Mouse (Mus musculus): ENCODE data around the gene C87436.

The C87436 gene

DNA sequence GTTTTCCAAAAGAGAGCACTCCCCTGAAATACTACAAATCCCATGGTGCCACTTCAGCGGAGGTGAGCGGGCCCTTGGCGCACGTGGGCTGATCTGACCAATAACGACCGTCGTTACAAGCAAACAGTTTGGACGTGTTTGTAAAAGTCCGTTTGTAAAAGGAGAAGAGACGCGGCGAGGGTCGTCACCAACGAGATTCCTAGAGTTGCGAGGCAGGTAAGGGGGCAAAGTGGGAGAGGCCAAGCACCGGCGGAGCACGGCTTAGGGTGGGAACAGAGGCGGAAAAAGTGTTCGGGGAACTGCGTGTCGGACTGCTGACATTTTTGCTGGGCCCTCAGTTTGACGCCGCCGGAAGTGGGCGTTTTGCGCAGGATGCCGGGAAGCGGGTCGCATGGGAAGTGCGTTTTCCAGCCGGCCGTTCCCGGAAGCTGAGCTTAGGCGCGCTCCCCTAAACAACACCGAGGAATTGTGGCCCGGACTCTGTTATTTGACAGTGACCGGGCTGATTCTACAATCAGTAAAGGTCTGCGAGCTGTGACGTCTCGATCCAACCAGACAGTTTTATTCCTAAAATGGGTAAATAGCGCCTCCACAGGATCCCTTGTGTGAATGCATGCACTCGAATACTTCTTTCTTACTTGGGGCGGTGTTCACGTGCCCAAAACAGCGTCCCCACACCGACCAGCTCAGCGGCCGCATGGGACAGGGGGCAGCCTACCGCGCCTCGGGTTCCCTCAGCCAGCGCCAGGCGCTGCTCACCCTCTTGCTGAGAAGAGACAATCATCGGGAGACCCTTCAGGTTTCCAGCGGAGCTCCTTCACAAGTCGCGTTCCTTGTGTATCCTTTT, at the start of gene C87436:
C87436 (plus strand) TSS at position 103 of the 847 bp plus-strand sequence.
- DNase-seq, result peak; percentile 95

DNA sequence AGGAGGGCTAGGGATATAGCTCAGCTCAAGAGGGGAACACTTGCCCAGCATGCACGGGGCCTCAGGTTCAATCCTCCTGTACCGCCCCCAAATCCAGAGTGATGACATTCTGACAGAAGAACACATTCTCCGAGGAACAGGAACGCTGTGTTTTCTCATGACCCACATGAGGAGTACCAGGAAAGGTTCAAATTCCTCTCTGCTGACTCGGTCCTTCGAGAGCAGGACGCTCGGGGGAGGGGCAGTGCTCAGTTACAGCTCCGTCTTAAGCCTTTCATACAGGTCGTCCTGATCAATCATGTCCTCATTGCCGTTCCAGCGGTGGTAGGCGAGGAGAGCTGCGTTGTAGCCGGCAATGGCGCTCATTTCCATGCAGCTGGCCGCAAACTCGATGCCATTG, 49.7 kb upstream of the C87436 start:
- no peak for DNase-seq

DNA sequence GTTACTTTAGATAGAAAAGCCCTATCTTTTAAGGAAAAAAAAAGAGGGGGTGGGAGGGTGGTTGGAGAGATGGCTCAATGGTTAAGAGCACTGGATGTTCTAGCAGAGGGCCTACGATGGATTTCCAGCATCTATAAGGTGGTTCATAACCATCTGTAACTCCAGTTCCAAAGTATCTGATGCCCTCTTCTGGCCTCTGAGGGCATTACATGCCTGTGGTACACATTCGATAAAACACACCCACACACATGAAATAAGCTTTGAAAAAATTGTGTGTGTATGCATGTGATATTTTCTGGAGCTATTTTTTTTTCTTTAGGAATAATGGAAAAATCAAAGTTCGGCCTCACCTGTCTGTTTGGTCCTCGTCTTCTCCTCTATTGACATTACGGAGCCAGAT, 46.8 kb upstream of the C87436 start:
- DNase-seq, result no peak

DNA sequence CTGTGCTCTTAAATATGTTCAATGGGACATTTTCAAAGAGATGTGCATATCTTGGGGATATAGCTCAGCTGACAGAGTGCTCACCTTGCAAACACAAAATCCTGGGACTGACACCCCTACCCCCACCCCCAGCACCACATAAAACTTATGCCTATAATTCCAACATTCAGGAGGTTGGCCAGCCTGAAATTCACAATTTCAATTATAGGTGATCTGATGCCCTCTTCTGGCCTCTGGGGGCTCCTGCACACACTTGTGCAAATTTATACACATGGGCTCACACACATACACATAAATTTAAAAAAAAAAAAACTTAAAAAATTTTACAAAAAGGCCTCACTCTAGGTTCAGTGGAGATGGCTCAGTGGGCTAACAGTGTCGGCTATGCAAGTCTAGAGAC, 45.0 kb upstream of the C87436 start:
- DNase-seq, result no peak

DNA sequence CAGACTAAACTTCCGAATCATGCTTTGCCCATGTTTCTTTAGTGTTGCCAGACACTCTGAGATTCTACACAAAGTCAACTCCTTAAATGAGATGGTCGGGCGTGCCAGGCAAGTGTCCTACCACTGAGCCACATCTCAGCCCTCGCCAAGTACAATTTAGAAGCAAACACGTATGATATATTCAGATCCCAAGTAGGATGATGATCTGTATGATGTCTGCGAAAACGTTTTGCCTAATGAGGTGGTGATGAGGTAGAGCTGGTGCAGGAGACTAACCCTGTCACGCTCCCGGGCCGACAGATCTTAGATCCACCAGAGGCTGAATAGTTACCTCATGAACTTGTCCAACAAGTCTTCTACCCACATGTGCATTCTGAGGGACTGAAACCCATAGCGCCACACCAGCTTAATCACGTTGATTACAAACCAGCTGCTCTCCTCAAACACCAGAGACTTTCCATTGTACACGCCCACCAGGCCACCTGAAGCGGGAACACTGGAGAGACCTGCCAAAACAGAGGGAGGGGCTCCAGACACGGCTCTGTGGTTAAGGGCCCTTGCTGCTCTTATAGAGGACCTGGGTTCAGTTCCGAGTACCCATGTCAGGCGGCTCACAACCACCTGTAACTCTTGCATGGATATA, 44.0 kb upstream of the C87436 start:
- DNase-seq, result no peak

DNA sequence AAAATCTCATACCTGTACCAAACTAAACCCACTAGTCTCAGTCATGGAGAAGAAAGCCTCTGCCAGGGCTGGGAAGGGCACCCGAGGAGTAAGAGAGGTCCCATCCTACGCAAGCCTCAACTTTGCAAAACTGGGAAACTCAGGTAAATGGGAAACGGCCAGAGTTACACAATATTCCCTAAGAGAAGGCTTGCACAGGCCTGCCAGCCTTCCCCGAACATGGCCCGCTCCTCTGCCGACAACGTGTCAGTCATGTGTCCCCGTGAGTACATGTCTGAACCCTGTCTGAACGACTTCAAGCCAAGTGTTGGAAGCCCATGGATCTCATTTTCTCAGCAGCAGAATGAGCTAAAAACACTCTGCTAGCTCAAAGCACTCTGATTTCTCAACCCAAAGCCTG, 43.2 kb upstream of the C87436 start:
- DNase-seq, result no peak

DNA sequence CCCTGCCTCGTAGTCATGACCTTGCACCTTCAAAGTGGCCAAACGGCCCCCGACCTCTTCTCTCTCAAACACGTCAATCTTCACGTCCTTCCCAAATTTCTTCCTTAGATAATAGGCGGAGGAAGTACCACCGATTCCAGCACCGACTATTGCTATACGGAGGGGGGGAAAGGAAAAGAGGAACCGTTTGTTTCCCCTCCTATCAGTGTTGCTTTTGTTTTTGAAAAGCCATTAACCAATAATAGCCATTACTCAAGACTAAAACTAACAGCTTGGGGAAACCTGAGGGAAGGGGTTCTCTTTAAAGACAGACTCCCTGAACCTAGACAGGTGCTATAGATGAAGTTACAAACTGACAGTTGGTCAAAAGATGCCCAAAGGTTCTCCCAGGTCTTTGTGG, 42.2 kb upstream of the C87436 start:
- DNase-seq, result no peak

DNA sequence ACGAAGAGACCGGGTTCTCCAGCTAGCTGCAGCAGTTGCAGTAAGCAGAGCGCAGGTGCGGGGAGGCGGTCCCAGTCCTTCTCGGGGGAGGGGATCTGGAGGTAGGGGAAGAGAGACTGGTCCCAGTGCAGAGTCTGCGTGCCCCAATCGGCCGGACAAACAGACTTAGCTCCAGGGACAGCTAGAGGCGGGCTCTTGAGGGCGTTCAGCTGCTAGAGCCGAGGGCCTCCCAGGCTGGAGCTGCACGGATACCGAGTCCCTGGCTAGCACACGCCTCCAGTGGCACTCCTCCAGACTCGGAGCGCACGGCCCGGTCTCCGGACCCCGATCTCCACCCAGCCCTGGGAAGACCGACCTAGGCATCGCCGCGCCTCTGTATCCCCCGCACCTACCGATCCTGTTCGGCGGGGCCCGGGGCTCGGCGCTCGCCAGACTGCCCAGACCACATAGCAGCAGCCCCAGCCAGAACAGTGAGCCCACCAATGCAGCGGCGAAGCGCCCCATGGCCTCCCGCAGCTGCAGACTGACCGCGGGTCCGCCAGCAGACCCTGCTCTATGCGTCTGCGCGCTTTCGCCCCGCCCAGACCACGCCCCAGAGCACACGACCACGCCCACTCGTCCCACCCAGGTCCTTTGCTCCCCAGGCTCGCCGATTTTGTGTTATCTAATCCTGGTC, 41.5 kb upstream of the C87436 start, which contains the start of gene Pcyox1:
Pcyox1 (minus strand) TSS at position 574 of the 676 bp plus-strand sequence.
- DNase-seq, result peak; percentile 86

DNA sequence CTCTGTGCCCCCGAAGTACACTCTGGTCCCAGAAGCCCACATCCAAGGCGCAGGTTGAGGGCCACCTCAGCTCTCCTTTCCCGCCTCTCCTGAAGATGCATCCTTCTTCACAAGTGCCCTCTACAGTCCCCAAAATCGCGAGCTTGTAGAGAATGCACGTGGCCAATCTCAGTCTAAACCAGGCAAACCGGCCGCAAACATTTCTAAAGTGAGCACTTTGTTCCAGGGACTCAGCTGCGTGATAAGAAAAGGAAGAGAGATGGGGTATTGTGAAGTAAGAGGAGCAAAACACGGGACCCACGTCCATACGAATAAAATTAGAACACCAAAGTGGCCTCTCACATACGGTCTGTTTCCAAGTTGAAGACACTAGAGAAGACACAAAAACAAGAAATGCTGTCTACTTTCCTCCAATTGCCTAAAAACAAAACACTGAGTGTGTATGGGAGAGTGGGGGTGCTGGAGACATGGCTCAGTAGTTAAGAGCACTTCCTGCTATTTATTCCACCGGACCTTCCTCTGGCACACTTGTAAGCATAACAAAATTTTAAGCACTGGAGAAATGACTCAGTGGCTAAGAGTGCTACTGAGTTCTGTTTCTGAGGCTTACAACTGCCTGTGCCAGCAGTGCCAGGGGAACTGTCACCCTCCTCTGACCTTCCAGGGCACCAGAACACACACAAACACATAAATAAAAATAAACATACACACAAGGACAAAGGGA, 40.8 kb upstream of the C87436 start:
- no peak for DNase-seq

DNA sequence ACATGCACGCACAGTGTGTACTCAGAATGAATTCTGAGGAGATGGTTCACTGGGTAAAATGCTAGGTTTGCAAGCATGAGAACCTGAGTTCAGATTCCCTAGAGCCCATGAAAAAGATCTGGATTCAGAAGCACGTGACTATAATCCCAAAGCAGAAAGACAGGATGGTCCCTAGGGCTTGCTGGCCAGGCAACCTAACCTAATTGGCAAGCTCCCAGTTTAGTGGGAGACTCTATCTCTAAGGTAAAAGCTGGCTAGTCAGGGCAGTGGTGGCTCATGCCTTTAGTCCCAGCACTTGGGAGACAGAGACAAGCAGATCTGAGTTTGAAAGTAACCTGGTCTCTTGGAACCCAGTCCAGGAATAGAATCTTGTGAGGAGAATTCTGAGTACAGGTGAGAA, 39.2 kb upstream of the C87436 start:
- DNase-seq, result no peak

DNA sequence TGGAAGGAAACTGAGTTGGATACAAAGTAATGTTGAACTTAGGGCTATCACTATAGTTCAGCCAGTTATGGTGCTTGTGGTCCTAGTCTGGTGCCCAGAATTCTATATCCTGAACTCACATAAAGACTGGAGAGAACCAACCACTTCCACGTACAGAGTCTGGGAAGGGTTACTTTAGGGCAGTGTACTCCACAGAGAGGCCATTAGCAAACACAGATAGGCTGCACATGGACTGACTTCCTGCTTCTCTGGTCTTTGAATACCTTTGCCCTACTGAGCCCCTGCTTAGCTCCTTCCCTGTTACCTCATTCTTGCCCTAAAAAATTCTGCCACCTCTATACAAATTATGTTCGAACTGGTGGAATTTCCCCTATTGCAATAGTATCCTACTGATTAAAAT, 38.2 kb upstream of the C87436 start:
- DNase-seq, result no peak

DNA sequence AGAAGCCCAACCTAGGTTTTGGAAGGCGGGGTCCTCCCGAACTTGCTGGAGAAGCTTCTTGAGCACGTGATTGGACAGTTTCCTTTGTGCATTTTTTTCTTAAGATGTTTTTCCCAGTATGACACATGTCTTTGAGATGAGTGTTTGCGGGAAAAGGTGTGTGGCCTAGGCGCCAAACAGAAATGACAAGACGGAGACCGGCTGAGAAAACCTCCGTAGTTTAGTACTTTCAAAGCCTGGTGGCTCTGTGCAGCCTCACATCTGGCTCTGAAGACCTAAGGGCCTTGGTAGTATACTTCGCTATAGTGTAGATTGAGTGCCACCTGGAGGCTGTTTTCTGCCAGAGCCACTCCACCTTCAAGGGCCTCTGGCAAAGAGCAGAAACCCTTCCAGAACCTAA, 37.2 kb upstream of the C87436 start:
- peak; percentile 59 for DNase-seq

DNA sequence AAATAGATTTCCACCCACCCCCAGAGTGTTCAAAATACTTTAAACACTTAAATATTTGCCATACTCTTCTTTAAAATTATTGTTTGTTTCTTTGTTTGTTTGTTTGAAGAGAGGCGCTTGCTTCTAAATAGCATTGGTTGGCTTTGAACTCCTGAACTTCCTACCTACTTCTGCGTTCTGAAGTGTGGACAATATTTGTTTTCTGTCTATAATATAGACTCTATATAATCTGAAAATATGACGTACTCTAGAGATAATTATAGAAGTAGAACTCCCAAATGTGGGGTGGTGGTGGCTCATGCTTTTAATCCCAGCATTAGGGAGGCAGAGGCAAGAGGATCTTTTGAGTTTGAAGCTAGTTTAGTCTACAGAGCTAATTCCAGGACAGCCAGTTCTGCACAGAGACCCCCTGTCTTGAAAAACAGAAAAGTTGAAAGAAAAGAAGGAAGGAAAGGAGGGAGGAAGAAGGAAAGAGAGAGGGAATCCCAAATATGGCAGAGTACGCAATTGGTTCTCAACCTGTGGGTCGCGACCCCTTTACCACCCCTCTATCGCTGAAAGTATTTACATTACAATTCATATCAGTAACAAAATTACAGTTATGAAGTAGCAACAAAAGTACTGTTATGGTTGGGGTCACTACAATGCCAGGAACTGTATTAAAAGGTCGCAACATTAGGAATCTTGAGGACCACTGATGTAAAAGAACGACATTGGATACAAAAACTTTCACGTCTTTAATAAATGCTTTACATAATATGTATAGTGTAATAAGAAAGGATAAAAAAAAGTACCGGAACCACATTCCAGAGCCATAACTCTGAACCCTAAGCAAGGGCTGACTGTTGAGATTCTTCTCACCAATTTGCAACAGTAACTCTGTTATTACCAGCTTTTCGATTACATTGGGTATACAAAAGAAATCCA, 35.2 kb upstream of the C87436 start:
- no peak for DNase-seq

DNA sequence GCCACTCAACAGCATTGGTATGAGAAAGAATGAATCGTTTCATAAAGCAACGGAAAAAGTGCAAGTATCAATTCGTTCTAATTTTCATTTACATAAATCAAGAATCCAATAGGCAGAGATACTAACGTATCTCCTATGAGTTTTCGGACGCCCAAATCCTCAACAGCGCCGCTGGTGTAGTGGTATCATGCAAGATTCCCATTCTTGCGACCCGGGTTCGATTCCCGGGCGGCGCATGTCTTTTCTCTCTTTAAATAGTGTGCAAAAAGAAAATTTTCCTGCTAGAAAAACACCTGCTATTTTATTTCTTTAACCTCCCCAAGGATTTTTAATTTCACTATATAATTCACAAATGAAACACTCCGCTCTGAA, 34.5 kb upstream of the C87436 start:
- DNase-seq, result peak; percentile 91

DNA sequence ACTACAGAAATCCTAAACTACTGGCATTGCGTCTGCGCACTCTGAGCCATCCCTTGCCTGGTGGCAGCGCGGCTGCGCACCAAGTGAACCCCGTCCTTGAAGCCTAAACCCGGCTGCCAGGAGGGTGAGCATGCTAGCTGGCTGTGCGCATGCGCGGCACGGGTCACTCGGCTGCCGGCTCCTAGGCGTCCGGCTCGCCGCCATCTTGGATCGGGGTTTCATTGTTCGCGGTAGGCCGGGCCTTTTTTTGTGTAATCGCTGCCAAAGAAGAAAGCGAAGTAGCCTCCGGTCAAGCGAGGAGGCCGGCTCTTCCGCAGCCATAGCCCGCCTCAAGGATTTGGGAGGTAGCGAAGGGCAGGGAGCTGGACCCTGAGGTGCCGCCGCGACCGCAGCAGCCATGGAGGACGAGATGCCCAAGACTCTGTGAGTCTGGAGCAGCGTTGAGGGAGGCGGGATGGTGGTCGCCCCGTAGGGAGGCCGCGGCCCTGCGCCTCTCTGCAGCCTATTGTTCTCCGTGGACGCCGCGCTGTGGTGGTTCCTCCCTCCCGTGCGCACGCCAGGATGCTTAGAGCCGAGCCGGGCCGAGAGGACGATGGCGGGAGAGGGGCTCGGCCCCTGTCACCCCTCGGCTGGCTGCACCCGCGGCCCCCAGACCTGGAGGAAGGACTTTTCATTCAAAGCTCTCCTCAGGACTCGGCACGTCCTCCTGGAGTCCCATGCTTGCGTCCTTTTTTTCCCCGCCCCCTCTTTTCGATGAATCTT, 33.9 kb upstream of the C87436 start, which contains the start of gene Tia1:
Tia1 (plus strand) TSS at position 120 of the 762 bp plus-strand sequence.
- DNase-seq, result peak; percentile 98

DNA sequence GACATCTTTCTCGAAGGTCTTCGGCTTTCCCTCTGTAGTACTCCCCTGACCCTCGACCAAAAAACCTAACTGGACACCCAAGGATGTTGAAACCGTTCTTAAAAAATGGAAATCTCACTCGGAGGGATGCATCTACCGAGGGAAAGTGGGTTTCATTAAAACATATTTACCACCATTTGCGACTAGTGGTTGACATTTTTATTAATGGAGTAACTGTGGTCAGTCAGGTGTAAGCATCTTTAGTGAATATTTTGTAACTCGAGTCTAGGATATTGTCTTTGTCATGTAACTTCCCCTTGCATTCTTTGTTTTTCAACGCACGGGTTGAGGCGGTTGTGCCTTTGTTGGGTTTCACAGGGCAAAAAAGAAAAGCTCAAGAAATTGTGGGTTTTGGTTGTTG, 33.2 kb upstream of the C87436 start:
- DNase-seq, result no peak

DNA sequence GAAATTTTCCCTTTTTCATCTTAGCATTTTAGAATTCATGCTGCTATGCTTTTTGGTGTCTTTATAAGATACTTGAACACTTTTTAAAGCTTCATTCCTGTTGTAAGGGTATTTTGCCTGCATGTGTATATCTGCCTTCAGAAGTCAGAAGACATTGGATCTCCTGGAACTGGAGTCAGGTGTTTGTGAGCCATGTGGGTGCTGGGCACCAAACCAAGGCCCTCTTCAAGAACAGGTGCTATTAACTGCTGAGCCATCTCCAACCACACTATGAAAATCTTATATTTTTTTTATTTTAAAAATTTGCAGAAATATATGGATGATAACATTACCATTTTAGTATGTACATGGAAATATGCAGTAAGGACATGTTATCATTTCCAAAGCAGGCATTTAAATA, 31.9 kb upstream of the C87436 start:
- DNase-seq, result no peak

DNA sequence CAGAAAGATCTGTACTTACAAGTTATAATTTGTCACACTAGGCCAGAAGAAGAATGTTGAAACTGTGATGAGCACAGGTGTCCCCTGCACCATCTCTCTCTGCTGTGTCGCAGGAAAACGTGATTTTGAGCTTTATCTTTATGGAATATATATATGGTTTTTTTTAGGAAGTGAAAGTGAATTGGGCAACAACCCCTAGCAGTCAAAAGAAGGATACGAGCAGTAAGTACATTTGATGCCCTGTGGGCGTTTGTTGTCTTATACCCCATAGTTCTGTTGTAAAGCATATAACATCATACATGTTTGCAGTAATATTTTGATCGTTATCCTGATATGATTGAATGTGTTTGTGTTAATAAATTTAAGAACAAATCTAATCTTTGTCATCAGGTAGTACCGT, 19.5 kb upstream of the C87436 start:
- DNase-seq, result no peak

DNA sequence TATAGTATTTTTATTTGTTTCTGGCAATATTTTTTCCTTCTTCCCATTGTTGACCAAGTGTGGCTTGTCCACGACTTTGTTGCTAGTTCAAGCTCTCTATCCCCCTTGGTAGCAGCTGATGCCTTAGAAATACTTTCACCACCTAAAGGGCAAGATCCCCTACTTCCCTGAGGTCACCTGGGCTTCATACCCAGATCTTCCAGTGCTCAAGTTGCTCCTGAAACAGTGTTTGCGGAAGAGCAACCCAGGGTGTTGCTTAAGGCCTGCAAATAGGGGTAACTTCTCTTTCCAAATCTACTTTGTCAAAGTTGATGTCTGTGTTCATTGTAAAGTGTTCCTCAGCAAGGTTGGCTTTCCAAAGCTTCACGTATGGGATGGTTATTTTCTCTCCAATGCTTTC, 18.9 kb upstream of the C87436 start:
- no peak for DNase-seq

DNA sequence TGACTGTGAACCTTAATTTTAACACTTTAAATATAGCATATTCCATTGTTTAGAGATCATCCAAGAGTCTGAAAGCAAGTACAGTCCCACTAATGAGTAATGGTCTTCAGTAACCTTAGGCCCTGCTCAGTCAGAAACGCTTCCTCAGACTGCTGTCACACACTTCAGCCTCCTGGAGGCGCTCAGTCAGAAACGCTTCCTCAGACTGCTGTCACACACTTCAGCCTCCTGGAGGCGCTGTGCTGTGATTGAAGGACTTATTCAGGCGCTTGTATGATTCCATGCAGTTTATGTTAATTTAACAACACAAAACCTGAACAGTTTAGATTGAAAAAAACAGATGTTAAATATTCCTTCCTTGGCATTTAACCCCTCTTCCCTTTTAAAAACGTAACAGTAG, 17.7 kb upstream of the C87436 start:
- DNase-seq, result no peak

DNA sequence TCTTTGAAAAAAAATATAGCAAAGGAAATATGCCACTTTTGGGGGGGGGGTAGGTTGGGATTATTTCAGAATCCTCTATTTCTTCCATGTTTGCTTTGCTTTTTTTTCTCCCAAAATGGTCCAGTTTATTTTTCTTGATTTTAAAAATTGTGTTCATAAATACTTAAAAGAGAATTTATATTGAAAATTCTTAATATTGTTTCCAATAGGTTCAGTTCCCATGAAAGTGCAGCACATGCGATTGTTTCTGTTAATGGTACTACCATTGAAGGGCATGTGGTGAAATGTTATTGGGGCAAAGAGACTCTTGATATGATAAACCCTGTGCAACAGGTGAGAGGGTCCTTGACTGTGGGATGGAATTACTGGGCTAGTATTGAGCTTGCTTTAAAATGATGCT, 11.8 kb upstream of the C87436 start, which contains the start of gene Gm44790:
Gm44790 (plus strand) TSS at position 301 of the 400 bp plus-strand sequence.
- no peak for DNase-seq

All from layer of hippocampus, adult 9-11 months (tissue).